Mouse (Mus musculus): ENCODE measurements around the gene Phyhipl. TPM values are rescaled to one million over a fixed set of nuclear protein-coding genes. Genes with fewer than 3 reads are reported as not detected.

Phyhipl gene
- polyA plus RNA-seq, 1 experiment from 2014 or later = 4.0 TPM

DNA sequence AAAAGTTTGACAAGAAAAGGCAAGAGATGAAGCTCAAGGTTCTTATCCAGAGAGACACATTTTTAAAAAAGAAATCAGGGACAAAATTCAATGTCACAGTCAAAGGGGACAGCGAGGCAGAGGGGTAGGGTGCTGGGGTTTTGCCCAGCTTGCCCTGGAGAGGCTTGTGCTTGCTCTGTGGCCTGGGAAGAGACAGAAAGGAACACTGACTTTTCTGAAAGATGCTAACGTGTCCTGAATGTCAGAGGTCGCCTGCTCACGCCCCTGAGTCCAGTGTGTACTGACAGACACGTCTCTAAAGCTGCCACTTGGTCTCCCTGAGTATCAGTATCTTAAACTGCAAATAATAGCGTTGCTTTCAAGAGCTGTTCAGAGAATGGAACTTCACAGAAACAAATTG is 507 bp upstream of the Phyhipl start:
- ATAC-seq (ENCODE audit: insufficient number of reproducible peaks, low FRiP score, low TSS enrichment, low read depth) = no peak
- Histone ChIP-seq H3K9ac (no peak overlapping the region), H3K4me1 (no peaks in the 10 kb centered on the region), H3K4me2 (replicated peaks) (no peak overlapping the region), H3K27me3 (no peaks in the 10 kb centered on the region), H3K4me3 (replicated peaks) (no peak overlapping the region), H3K9me3 (replicated peaks) (no peaks in the 10 kb centered on the region), H3K27ac (replicated peaks) (no peak overlapping the region), H3K36me3 (no peaks in the 10 kb centered on the region)
- 50% methylated on average over 6 of the region's 6 CpGs for WGBS

GRCm38 (mm10) chr10:70654655-70655054 is 1.1 kb downstream of the Phyhipl start:
- Histone ChIP-seq H3K4me1 (no peaks in the 10 kb centered on the region), H3K9me3 (replicated peaks) (no peaks in the 10 kb centered on the region), H3K27me3 (no peaks in the 10 kb centered on the region), H3K36me3 (no peaks in the 10 kb centered on the region), H3K9ac (no peak overlapping the region), H3K27ac (replicated peaks) (no peak overlapping the region), H3K4me3 (replicated peaks) (no peak overlapping the region), H3K4me2 (replicated peaks) (no peak overlapping the region)
- ATAC-seq (ENCODE audit: insufficient number of reproducible peaks, low FRiP score, low TSS enrichment, low read depth) = no peak
- 74% methylated on average over 4 of the region's 4 CpGs for WGBS

- no peak overlapping the region for H3K27ac ChIP-seq (replicated peaks)
- no peaks in the 10 kb centered on the region for H3K36me3 ChIP-seq
- H3K4me2 ChIP-seq (replicated peaks) = no peak overlapping the region
- H3K9me3 ChIP-seq (replicated peaks) = no peaks in the 10 kb centered on the region
- 65% methylated on average over 3 of the region's 3 CpGs for WGBS
- ATAC-seq (ENCODE audit: insufficient number of reproducible peaks, low FRiP score, low TSS enrichment, low read depth) = no peak
- no peaks in the 10 kb centered on the region for H3K4me1 ChIP-seq
- H3K4me3 ChIP-seq (replicated peaks) = no peak overlapping the region
- H3K27me3 ChIP-seq = no peaks in the 10 kb centered on the region
- H3K9ac ChIP-seq = no peak overlapping the region
Measured at GRCm38 (mm10) chr10:70654139-70654538, 1.6 kb downstream of the Phyhipl start.

GRCm38 (mm10) chr10:70651769-70652648 is 3.8 kb downstream of the Phyhipl start:
- 50% methylated on average over 16 of the region's 16 CpGs for WGBS

GRCm38 (mm10) chr10:70648831-70649230 is 6.9 kb downstream of the Phyhipl start:
- ATAC-seq (ENCODE audit: insufficient number of reproducible peaks, low FRiP score, low TSS enrichment, low read depth) = no peak
- Histone ChIP-seq H3K27ac (replicated peaks) (no peak overlapping the region), H3K36me3 (no peaks in the 10 kb centered on the region), H3K27me3 (no peaks in the 10 kb centered on the region), H3K4me3 (replicated peaks) (no peak overlapping the region), H3K4me1 (no peaks in the 10 kb centered on the region), H3K4me2 (replicated peaks) (no peak overlapping the region), H3K9me3 (replicated peaks) (no peaks in the 10 kb centered on the region), H3K9ac (no peak overlapping the region)
- WGBS = 57% methylated on average over 5 of the region's 5 CpGs

More at GRCm38 (mm10) chr10:70651769-70652648, 3.8 kb downstream of the Phyhipl start:
- H3K27me3 ChIP-seq = no peaks in the 10 kb centered on the region
- H3K36me3 ChIP-seq = no peaks in the 10 kb centered on the region
- H3K27ac ChIP-seq (replicated peaks) = no peak overlapping the region
- no peak for ATAC-seq (ENCODE audit: insufficient number of reproducible peaks, low FRiP score, low TSS enrichment, low read depth)
- H3K9me3 ChIP-seq (replicated peaks) = no peaks in the 10 kb centered on the region
- no peak overlapping the region for H3K4me3 ChIP-seq (replicated peaks)
- no peak overlapping the region for H3K4me2 ChIP-seq (replicated peaks)
- no peak overlapping the region for H3K9ac ChIP-seq
- H3K4me1 ChIP-seq = no peaks in the 10 kb centered on the region

- no peak for ATAC-seq (ENCODE audit: insufficient number of reproducible peaks, low FRiP score, low TSS enrichment, low read depth)
- Histone ChIP-seq H3K36me3 (no peaks in the 10 kb centered on the region), H3K27me3 (no peaks in the 10 kb centered on the region)
Measured at GRCm38 (mm10) chr10:70643131-70643530, 12.6 kb downstream of the Phyhipl start.

DNA sequence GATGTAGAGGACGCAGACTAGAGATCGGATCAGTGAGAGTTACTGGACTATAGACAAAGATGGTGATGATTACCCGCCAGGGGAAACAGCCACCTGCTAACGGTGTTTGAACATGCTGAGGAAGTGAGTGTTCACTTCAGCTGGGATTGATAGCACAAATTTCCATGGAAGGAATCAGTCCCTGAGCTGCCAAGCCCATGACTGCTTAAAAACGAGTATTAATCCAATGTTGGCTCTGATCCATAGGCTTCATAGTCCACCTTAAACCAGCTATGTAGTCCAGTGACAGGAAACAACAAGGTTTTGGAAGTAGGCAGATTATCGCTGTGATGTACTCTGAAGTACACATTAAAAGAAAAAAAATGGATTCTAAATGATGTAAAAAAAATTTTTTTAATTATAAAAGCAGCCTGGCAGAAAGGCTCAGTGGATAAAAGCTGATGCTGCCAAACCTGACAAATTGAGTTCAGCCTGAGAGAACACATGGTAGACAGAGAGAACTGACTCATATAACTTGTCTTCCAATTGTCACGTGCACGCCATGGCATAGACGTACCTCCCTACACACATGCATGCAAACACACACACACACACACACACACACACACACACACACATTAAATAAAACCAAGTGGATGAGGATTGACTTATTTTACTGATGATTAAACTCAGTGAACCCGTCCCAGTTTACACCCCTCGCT is 14.7 kb downstream of the Phyhipl start:
- Histone ChIP-seq H3K9ac (no peak overlapping the region), H3K27ac (replicated peaks) (no peak overlapping the region), H3K27me3 (no peaks in the 10 kb centered on the region), H3K4me2 (replicated peaks) (no peak overlapping the region), H3K36me3 (no peaks in the 10 kb centered on the region), H3K9me3 (replicated peaks) (no peaks in the 10 kb centered on the region), H3K4me3 (replicated peaks) (no peak overlapping the region), H3K4me1 (no peaks in the 10 kb centered on the region)
- ATAC-seq (ENCODE audit: insufficient number of reproducible peaks, low FRiP score, low TSS enrichment, low read depth) = no peak
- 73% methylated on average over 11 of the region's 11 CpGs for WGBS

More at GRCm38 (mm10) chr10:70643131-70643530, 12.6 kb downstream of the Phyhipl start:
- H3K4me1 ChIP-seq = no peaks in the 10 kb centered on the region
- 69% methylated on average over 9 of the region's 9 CpGs for WGBS
- no peaks in the 10 kb centered on the region for H3K9me3 ChIP-seq (replicated peaks)
- H3K27ac ChIP-seq (replicated peaks) = no peak overlapping the region
- no peak overlapping the region for H3K9ac ChIP-seq
- no peak overlapping the region for H3K4me2 ChIP-seq (replicated peaks)
- H3K4me3 ChIP-seq (replicated peaks) = no peak overlapping the region

DNA sequence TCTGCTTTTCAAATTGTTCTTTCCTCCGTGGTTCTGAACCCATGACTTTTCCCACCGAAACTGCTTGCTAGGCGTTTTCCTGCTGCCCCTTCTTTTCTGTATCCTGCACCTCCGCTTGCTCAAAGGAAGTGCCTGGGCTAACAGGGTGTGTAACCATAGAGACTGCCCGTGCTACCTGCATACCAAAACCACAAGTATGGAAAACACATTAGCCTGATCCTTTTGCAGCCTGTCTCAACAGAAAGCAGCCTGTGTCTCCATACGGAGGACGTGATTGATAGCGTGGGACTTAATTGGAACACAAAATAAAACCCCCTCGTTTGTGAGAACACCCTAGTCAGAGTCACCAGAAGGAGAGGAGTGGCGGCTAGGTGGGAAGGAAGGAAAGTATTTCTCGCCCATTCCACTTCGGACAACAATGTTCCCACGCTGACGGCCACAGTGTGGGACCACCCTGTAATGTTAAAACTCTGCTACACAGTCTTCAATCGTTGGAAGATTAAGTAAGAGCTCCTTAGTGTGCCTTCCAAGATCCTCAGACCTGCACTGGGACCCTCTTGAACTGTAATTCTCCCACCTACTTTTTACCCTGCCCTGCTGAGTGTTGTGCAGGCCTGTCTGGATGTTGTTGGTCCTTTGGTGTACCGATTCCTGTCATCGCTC is 15.6 kb downstream of the Phyhipl start:
- Histone ChIP-seq H3K27ac (replicated peaks) (no peak overlapping the region), H3K4me3 (replicated peaks) (no peak overlapping the region), H3K4me2 (replicated peaks) (no peak overlapping the region), H3K36me3 (no peaks in the 10 kb centered on the region), H3K27me3 (no peaks in the 10 kb centered on the region), H3K9ac (no peak overlapping the region), H3K9me3 (replicated peaks) (no peaks in the 10 kb centered on the region), H3K4me1 (no peaks in the 10 kb centered on the region)
- 59% methylated on average over 17 of the region's 17 CpGs for WGBS
- ATAC-seq (ENCODE audit: insufficient number of reproducible peaks, low FRiP score, low TSS enrichment, low read depth) = no peak

GRCm38 (mm10) chr10:70637640-70638328 is 18.0 kb downstream of the Phyhipl start:
- H3K27ac ChIP-seq (replicated peaks) = no peak overlapping the region
- H3K27me3 ChIP-seq = no peaks in the 10 kb centered on the region
- no peaks in the 10 kb centered on the region for H3K9me3 ChIP-seq (replicated peaks)
- WGBS = 80% methylated on average over 12 of the region's 12 CpGs
- no peak overlapping the region for H3K9ac ChIP-seq
- no peak overlapping the region for H3K4me3 ChIP-seq (replicated peaks)
- no peaks in the 10 kb centered on the region for H3K36me3 ChIP-seq
- H3K4me2 ChIP-seq (replicated peaks) = no peak overlapping the region
- H3K4me1 ChIP-seq = no peaks in the 10 kb centered on the region
- no peak for ATAC-seq (ENCODE audit: insufficient number of reproducible peaks, low FRiP score, low TSS enrichment, low read depth)

DNA sequence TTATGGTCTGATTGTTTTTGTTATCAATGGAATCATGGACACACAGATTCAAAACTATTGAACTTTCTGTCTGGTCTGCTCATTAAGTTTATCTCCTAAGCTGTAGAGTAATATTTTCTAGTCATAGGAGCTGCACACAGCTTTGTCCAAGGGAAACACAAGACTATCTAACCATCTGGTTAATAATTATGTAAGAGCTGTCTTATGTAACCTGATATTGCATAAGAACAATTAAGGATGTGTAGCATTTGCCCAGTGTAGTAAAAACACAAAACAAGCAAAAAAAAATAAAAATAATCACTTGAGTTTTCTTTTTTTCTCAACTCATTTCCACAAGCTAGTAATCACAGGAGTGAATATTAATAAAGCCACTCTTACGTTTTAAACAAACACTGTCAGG is 20.5 kb downstream of the Phyhipl start:
- Histone ChIP-seq H3K4me1 (no peaks in the 10 kb centered on the region), H3K4me2 (replicated peaks) (no peak overlapping the region), H3K27ac (replicated peaks) (no peak overlapping the region), H3K9ac (no peak overlapping the region), H3K36me3 (no peaks in the 10 kb centered on the region), H3K27me3 (no peaks in the 10 kb centered on the region), H3K9me3 (replicated peaks) (no peaks in the 10 kb centered on the region), H3K4me3 (replicated peaks) (no peak overlapping the region)
- WGBS = 73% methylated on average over 1 of the region's 1 CpGs
- ATAC-seq (ENCODE audit: insufficient number of reproducible peaks, low FRiP score, low TSS enrichment, low read depth) = no peak

- Histone ChIP-seq H3K4me3 (replicated peaks) (no peak overlapping the region), H3K9ac (no peak overlapping the region), H3K36me3 (no peaks in the 10 kb centered on the region), H3K4me1 (no peaks in the 10 kb centered on the region), H3K27me3 (no peaks in the 10 kb centered on the region), H3K9me3 (replicated peaks) (no peaks in the 10 kb centered on the region), H3K4me2 (replicated peaks) (no peak overlapping the region), H3K27ac (replicated peaks) (no peak overlapping the region)
- no peak for ATAC-seq (ENCODE audit: insufficient number of reproducible peaks, low FRiP score, low TSS enrichment, low read depth)
- WGBS = 83% methylated on average over 1 of the region's 1 CpGs
Measured at GRCm38 (mm10) chr10:70631142-70631541, 24.6 kb downstream of the Phyhipl start.

Data from embryonic facial prominence, embryonic 15.5 days (tissue).